Mouse (Mus musculus) mouse embryonic stem cell (cell line): Measurements from ENCODE around the gene Tex22.

Experiments
- in situ Hi-C, 2 experiments: fragments of 300-500 bp; cut with MboI; formaldehyde crosslinking; loops; 1 replicate in 1 of 2; 3 replicates in 1 of 2; pipeline ENCODE4 v1.14.3; 2019 to 2020; ENCODE audit warnings: low sequenced_read_pairs in 2 of 2, low pct_unique_long_range_greater_than_20kb in 1 of 2, mixed read lengths in 1 of 2; ENCODE audit not compliant: unreplicated experiment in 1 of 2

Tex22 gene

GRCm38 (mm10) chr12:113131601-113132000 lies 57.3 kb downstream of the Tex22 start:
- in situ Hi-C loops: no loop called here

GRCm38 (mm10) chr12:113132567-113132966 lies 58.3 kb downstream of the Tex22 start:
- in situ Hi-C loops: no loop called here

GRCm38 (mm10) chr12:113133260-113133659 lies 59.0 kb downstream of the Tex22 start:
- in situ Hi-C loops: no loop called here

DNA sequence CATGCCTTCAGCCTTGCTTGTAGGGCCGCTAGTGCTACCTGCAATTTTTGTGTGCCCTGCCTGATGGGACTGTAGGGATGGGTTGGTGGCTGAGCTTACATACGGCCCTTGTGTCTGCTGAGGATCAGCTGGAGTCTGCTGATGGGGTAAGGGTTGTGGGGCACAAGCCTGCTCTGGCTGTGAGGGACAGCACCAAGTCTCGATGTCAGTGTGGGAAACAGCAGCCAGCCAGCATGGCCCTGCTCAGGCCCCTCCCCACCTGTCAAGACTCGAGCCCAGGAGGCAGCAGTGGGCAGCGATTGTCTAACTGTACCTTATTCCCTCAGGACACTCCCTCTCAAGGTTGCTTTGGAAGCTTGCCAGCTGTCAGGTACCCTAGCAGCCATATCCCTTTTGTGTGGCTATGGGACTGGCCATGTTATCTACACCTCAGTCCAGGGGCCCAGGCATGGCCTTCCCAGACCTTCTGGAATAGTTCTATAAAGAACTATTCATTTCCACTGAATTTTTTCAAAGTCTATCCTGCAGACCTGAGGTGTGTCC lies 59.6 kb downstream of the Tex22 start:
- in situ Hi-C loops: no loop called here

DNA sequence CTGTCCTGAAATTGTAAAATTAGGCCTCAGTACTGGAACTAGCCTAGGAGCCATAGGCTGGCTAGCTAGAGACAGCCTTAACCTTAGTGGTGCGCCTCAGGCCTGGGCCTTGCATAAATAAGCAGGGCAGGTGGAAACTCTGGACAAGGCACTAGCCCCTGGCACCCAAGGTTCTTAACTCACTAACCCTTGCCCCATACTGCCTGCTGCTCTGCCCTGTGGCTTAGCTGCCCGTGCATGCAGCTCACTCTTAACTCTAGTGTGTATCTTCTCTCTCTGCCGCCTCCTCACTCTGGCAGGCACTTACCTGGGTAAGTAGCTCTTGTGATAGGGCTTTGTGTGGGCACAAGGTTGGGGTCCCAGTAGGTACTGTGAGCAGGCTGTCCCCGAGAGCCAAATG lies 60.2 kb downstream of the Tex22 start:
- in situ Hi-C loops: no loop called here

- in situ Hi-C loops: no loop called here
These were observed 61.1 kb downstream of the Tex22 start for GRCm38 (mm10) chr12:113135401-113135800.

DNA sequence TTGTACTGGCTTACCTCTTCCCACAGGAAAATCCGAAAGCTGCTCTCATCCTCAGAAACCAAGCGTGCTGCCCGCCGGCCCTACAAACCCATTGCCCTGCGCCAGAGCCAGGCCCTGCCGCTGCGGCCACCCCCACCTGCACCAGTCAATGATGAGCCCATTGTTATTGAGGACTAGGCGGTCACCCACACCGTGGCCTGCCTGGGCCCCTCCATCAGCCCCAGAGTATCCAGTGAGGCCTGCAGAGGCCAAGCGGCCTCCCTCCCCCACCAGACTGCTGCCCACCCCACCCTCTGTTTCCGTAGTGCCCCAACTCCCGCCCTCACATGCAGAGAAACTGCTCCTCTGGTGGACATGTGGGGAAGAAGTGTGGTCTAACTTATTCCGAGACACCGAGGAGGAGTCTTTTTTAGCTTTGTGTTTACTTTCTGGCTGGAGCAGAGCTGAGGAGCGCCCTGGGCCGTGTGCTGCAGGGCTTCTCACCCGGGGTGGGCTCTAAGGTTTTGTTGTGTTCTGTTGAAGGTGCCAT lies 62.3 kb downstream of the Tex22 start:
- in situ Hi-C loops: no loop called here

- in situ Hi-C loops: no loop called here
These were observed 63.2 kb downstream of the Tex22 start for GRCm38 (mm10) chr12:113137260-113138213.

- in situ Hi-C loops: no loop called here
These were observed 64.0 kb downstream of the Tex22 start for GRCm38 (mm10) chr12:113138291-113138690.
